Mouse (Mus musculus): ENCODE measurements at regions not wholly inside any gene's neighbourhood (a gene's known extent, or its start where the extent isn't known, plus 50 kb on each side); places are given as distances from the start of the nearest gene placed in this dataset.

GRCm38 (mm10) chr16:5811654-5811992 lies 73.5 kb upstream of the Rbfox1 start:
- no peak for TF ChIP-seq ZC3H11A (IDR thresholded peaks at IDR 0.05; ENCODE audit: borderline replicate concordance, low read depth, low read length)
- TF ChIP-seq ZNF384 (IDR thresholded peaks at IDR 0.05; ENCODE audit: low read depth, low read length), result no peak
- no peak for TF ChIP-seq MAFK (IDR thresholded peaks at IDR 0.05; ENCODE audit: insufficient read depth, low read depth, low read length)
- TF ChIP-seq HCFC1 (IDR thresholded peaks at IDR 0.05; ENCODE audit: borderline replicate concordance, insufficient read depth, low read length), result no peak

Measured in ES-E14 (cell line).